Mouse (Mus musculus) embryonic facial prominence, embryonic 14.5 days (tissue): ENCODE measurements around the gene Dync1i2. TPM values are rescaled to one million over a fixed set of nuclear protein-coding genes. Genes with fewer than 3 reads are reported as not detected.

Experiments used
- ATAC-seq: fragments of 200-750 bp; cut with Nextera tagmentation; 2 replicates; pipeline ENCODE4 v1.8.0; 2017; ENCODE audit warnings: low read depth, moderate number of reproducible peaks, moderate TSS enrichment
- DNase-seq: peaks from one replicate; pipeline ENCODE4 v3.0.0-alpha.2; 2015; ENCODE audit warnings: low spot score
- H3K27ac ChIP-seq: fragments of 300-500 bp; sonication (generic); replicated peaks from 2 replicates; pipeline ENCODE4 v1.5.1; 2014; ENCODE audit warnings: low read depth, mild to moderate bottlenecking, low read length, moderate library complexity
- H3K27me3 ChIP-seq: fragments of 300-500 bp; sonication (generic); replicated peaks from 2 replicates; pipeline ENCODE4 v1.6.1; 2014; ENCODE audit warnings: low read length; ENCODE audit not compliant: control insufficient read depth, insufficient read depth
- H3K36me3 ChIP-seq: fragments of 300-500 bp; sonication (generic); 2 replicates; pipeline ENCODE4 v1.6.1; 2014; ENCODE audit warnings: low read length, mixed read lengths; ENCODE audit not compliant: control insufficient read depth, insufficient read depth
- H3K4me1 ChIP-seq: fragments of 300-500 bp; sonication (generic); 2 replicates; pipeline ENCODE4 v1.6.1; 2014; ENCODE audit warnings: antibody characterized with exemption, low read length; ENCODE audit not compliant: control insufficient read depth, insufficient read depth
- H3K4me2 ChIP-seq: fragments of 300-500 bp; sonication (generic); 2 replicates; pipeline ENCODE4 v1.6.1; 2014; ENCODE audit warnings: low read depth, mild to moderate bottlenecking, low read length, moderate library complexity, mixed read lengths
- H3K4me3 ChIP-seq: fragments of 300-500 bp; sonication (generic); 2 replicates; pipeline ENCODE4 v1.5.1; 2014; ENCODE audit warnings: low read depth, mild to moderate bottlenecking, low read length
- H3K9ac ChIP-seq: fragments of 300-500 bp; sonication (generic); 2 replicates; pipeline ENCODE4 v1.6.1; 2014; ENCODE audit warnings: low read depth, mild to moderate bottlenecking, low read length, moderate library complexity, mixed read lengths
- H3K9me3 ChIP-seq: fragments of 300-500 bp; sonication (generic); 2 replicates; pipeline ENCODE4 v1.6.1; 2016; ENCODE audit warnings: low read length; ENCODE audit not compliant: control insufficient read depth
- whole genome bisulfite sequencing: fragments of 180-500 bp; shearing (Covaris S2); extraction: QIAGEN DNeasy Blood & Tissue Kit; methylation state at CpG from one replicate; pipeline ENCODE4 v1.1.7; 2014; 5-methylcytosine and 5-hydroxymethylcytosine counted together
- polyA plus RNA-seq: library from polyadenylated mRNA; unstranded; fragments of >200 nt; fragmentation: Nextera tagmentation; extraction: Ambion mirVana; gene quantifications from 2 replicates; pipeline ENCODE4 v1.2.1, GENCODE M21; 2014

Gene Dync1i2
- polyA plus RNA-seq, 1 experiment from 2014 or later = 103 TPM

DNA sequence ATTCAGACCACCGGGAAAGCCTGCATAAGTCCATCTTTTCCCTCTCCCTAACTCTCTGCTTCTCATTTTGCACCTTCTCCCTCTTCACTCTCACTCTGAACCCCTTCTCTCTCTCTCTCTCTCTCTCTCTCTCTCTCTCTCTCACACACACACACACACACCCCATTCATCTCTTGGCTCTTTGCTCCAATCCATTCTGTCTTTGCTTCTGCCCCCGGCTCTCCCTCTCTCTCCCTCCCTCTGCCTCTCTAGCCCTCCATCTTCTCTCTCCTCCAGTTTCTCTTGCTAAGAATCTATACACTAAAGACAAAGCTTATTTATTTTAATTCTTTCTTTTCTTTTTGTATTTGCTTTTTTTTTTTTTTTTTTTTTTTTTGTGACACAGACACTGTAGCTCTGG is 98.2 kb downstream of the Dync1i2 start:
- no peaks in the 10 kb centered on the region for H3K9me3 ChIP-seq
- no peaks in the 10 kb centered on the region for H3K27me3 ChIP-seq
- no peak overlapping the region for H3K9ac ChIP-seq
- H3K4me1 ChIP-seq = 0 out of 2 replicates have a peak, but pooled peaks cover 6% of the 10 kb centered on the region
- 61% methylated on average over 2 of the region's 2 CpGs for WGBS
- peaks cover 26% of the 10 kb centered on the region for H3K36me3 ChIP-seq
- H3K27ac ChIP-seq = no peak overlapping the region
- no peak for ATAC-seq
- no peak for DNase-seq
- no peak overlapping the region for H3K4me2 ChIP-seq
- no peak overlapping the region for H3K4me3 ChIP-seq

DNA sequence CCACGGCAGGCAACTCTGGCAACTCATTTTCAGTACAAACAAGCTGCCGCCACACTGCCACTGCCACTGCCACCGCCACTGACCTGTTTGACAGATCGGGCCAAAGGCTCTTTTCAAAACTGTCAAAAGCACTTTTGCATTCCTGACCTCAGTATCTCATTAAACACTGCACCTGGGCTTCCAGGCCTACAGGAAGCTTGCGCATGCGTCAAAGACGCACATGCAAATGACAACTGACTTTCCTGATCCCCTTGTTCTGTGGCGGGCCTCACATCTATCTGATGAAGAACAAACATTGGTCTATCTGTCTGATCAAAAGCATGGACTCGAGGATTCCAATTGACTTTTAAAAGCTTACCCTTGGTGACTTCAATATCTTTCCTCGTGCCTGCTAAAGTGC is 100.6 kb downstream of the Dync1i2 start:
- ATAC-seq (no peak), DNase-seq (no peak)
- H3K27ac ChIP-seq = no peak overlapping the region
- 48% methylated on average over 10 of the region's 10 CpGs for WGBS
- peaks cover 17% of the 10 kb centered on the region for H3K36me3 ChIP-seq
- no peak overlapping the region for H3K9ac ChIP-seq
- H3K4me2 ChIP-seq = no peak overlapping the region
- peaks cover 17% of the 10 kb centered on the region; the same call in 1 of the 2 replicates for H3K4me1 ChIP-seq
- H3K9me3 ChIP-seq = no peaks in the 10 kb centered on the region
- H3K4me3 ChIP-seq = no peak overlapping the region
- no peaks in the 10 kb centered on the region for H3K27me3 ChIP-seq

Other genes starting within 250 kb of the Dync1i2 start
- 22.0 and 23.8 TPM in 2 replicates for gene Dcaf17, start 156.4 kb upstream of the Dync1i2 start, polyA plus RNA-seq
- 14.9 and 16.5 TPM in 2 replicates for gene Mettl8, start 156.1 kb upstream of the Dync1i2 start, polyA plus RNA-seq
- 4.5 and 4.6 TPM in 2 replicates for gene Cybrd1, start 93.8 kb upstream of the Dync1i2 start, polyA plus RNA-seq
- 38.0 and 44.6 TPM in 2 replicates for gene Slc25a12, start 156.0 kb downstream of the Dync1i2 start, polyA plus RNA-seq
- 96.6 and 103 TPM in 2 replicates for gene Hat1, start 177.3 kb downstream of the Dync1i2 start, polyA plus RNA-seq
- gene Metap1d, start 241.6 kb downstream of the Dync1i2 start, polyA plus RNA-seq = 43.0 and 44.6 TPM in 2 replicates